In genomic region chr19:23492663-23493062, GRCm38 (mm10) we compare ENCODE assay signal across 16 mouse cellular contexts. TPM values are rescaled to one million over a fixed set of nuclear protein-coding genes. Genes with fewer than 3 reads are reported as not detected.
DNase-seq lines count a peak whose midpoint lies in the region; ATAC-seq and TF ChIP-seq lines count a peak whose summit lies in the region.
"Had no signal": no experiment of that assay in that cellular context is flagged by ENCODE, and none has a peak within 500 bp of the region (broad histone marks: within the 10 kb centered on the region; RNA-seq: fewer than 3 reads in every experiment).

No protein-coding gene starts in this region.

- no peak overlapping the region for H3K9ac ChIP-seq in liver, adult 2 months (ENCODE audit: low read depth, low read length)
- H3K9ac ChIP-seq: liver, embryonic 12.5 days; midbrain, embryonic 12.5 days had no signal

- H3K36me3 ChIP-seq in liver, adult 2 months (ENCODE audit: control insufficient read depth, insufficient read depth, low read length) = no peaks in the 10 kb centered on the region
- H3K36me3 ChIP-seq: liver, embryonic 12.5 days; midbrain, embryonic 12.5 days had no signal

- no peaks in the 10 kb centered on the region for H3K27me3 ChIP-seq in liver, adult 2 months (ENCODE audit: control insufficient read depth, insufficient read depth, low read length)
- H3K27me3 ChIP-seq: liver, embryonic 12.5 days; midbrain, embryonic 12.5 days had no signal

- TF ChIP-seq CTCF in liver, adult 2 months (IDR thresholded peaks at IDR 0.05; ENCODE audit: low read depth, low read length) = no peak

- peak; percentile 73 for ATAC-seq in common myeloid progenitor, adult 5-6 weeks (replicated peaks; ENCODE audit: low read depth, poor library complexity, severe bottlenecking)
- ATAC-seq in megakaryocyte, adult 5-6 weeks (ENCODE audit: poor library complexity, severe bottlenecking) = peak; percentile 68
- ATAC-seq: forebrain, embryonic 14.5 days; liver, embryonic 12.5 days had no signal

- H3K4me3 ChIP-seq in liver, adult 2 months (ENCODE audit: insufficient read depth, low read depth, low read length) = no peak overlapping the region
- H3K4me3 ChIP-seq: liver, embryonic 12.5 days; midbrain, embryonic 12.5 days had no signal

- peaks cover 10% of the 10 kb centered on the region for H3K4me1 ChIP-seq in liver, adult 2 months (ENCODE audit: control insufficient read depth, insufficient read depth, low read length)
- H3K4me1 ChIP-seq: liver, embryonic 12.5 days; midbrain, embryonic 12.5 days had no signal

- no peak for TF ChIP-seq POLR2A in liver, adult 2 months (IDR thresholded peaks at IDR 0.05; ENCODE audit: extremely low read depth, insufficient read depth, low read length)

- no peaks in the 10 kb centered on the region for H3K79me2 ChIP-seq in liver, adult 2 months (ENCODE audit: control insufficient read depth, insufficient read depth, low read length)

- no peak overlapping the region for H3K27ac ChIP-seq in liver, adult 2 months (replicated peaks; ENCODE audit: insufficient read depth, low read depth, low read length)
- H3K27ac ChIP-seq: liver, embryonic 12.5 days; midbrain, embryonic 12.5 days had no signal

- peak; percentile 89 for DNase-seq in liver, adult 2 months (ENCODE audit: extremely low read depth, low read depth, low spot score)
- DNase-seq in liver (no peak), 416B (ENCODE audit: low read depth) (peak; percentile 98), MN1 (ENCODE audit: low spot score) (no peak)
- DNase-seq in thymus, postnatal 4 days = no peak
- DNase-seq: cerebellum, adult 11-12 months; cerebellum, postnatal 25 days; heart, postnatal 4 days; kidney, adult 2 months; kidney, postnatal 25 days; retina, postnatal 1 day had no signal

RNA-seq across cellular contexts. Expression of gene Mamdc2, which starts 44.4 kb away (rescaled TPM):
- 2.1 and 3.0 TPM in 2 replicates for total RNA-seq in liver, adult 2 months (2014; rRNA removed)
- 1.3 and 1.5 TPM in 2 replicates for polyA plus RNA-seq in liver, adult 2 months (2012; rRNA removed)
- 0.34 and 1.4 TPM in 2 replicates for total RNA-seq in common myeloid progenitor, adult 5-6 weeks (2017)
- not detected in 2 replicates for total RNA-seq in megakaryocyte, adult 5-6 weeks (2015)
- total RNA-seq in megakaryocyte, adult 5-6 weeks (2017) = not detected in 2 replicates

Comparison
In these comparisons a context has a peak if more than half of its experiments do, and no peak if none do; other contexts are left out.
1. DNase-seq: peak in liver, adult 2 months (single experiment) and 416B (single experiment); none in liver (single experiment), thymus, postnatal 4 days (single experiment) and MN1 (single experiment).